Mouse (Mus musculus): ENCODE results near the gene Rora. TPM values are rescaled to one million over a fixed set of nuclear protein-coding genes. Genes with fewer than 3 reads are reported as not detected.

Rora gene
- polyA plus RNA-seq, 1 experiment from 2014 or later: 4.7 TPM

GRCm38 (mm10) chr9:68914541-68915275, 261.1 kb downstream of the Rora start:
- no peak overlapping the region for H3K9ac ChIP-seq
- H3K4me1 ChIP-seq (replicated peaks): no peaks in the 10 kb centered on the region
- no peak overlapping the region for H3K4me3 ChIP-seq (replicated peaks)
- ATAC-seq: no peak
- H3K36me3 ChIP-seq: no peaks in the 10 kb centered on the region
- H3K9me3 ChIP-seq: no peaks in the 10 kb centered on the region
- no peak overlapping the region for H3K27ac ChIP-seq
- WGBS: 90% methylated on average over 4 of the region's 4 CpGs
- H3K27me3 ChIP-seq (replicated peaks): no peaks in the 10 kb centered on the region
- H3K4me2 ChIP-seq (replicated peaks): no peak overlapping the region

GRCm38 (mm10) chr9:68916741-68917140, 263.2 kb downstream of the Rora start:
- H3K27me3 ChIP-seq (replicated peaks): no peaks in the 10 kb centered on the region
- H3K36me3 ChIP-seq: no peaks in the 10 kb centered on the region
- no peak for ATAC-seq
- H3K27ac ChIP-seq: no peak overlapping the region
- no peaks in the 10 kb centered on the region for H3K4me1 ChIP-seq (replicated peaks)
- H3K4me2 ChIP-seq (replicated peaks): no peak overlapping the region
- no peak overlapping the region for H3K9ac ChIP-seq
- H3K4me3 ChIP-seq (replicated peaks): no peak overlapping the region
- no peaks in the 10 kb centered on the region for H3K9me3 ChIP-seq
- 70% methylated on average over 1 of the region's 1 CpGs for WGBS

GRCm38 (mm10) chr9:68923128-68923601, 269.6 kb downstream of the Rora start:
- H3K9ac ChIP-seq: no peak overlapping the region
- H3K4me3 ChIP-seq (replicated peaks): no peak overlapping the region
- H3K9me3 ChIP-seq: no peaks in the 10 kb centered on the region
- H3K27me3 ChIP-seq (replicated peaks): no peaks in the 10 kb centered on the region
- no peaks in the 10 kb centered on the region for H3K4me1 ChIP-seq (replicated peaks)
- no peak overlapping the region for H3K27ac ChIP-seq
- 85% methylated on average over 12 of the region's 12 CpGs for WGBS
- H3K36me3 ChIP-seq: no peaks in the 10 kb centered on the region
- ATAC-seq: no peak
- no peak overlapping the region for H3K4me2 ChIP-seq (replicated peaks)

GRCm38 (mm10) chr9:68926406-68926805, 272.8 kb downstream of the Rora start:
- no peak for ATAC-seq
- Histone ChIP-seq H3K9ac (no peak overlapping the region), H3K4me3 (replicated peaks) (no peak overlapping the region), H3K27me3 (replicated peaks) (no peaks in the 10 kb centered on the region), H3K4me2 (replicated peaks) (no peak overlapping the region), H3K9me3 (no peaks in the 10 kb centered on the region), H3K27ac (no peak overlapping the region), H3K4me1 (replicated peaks) (0 out of 2 replicates have a peak, but pooled peaks cover 3% of the 10 kb centered on the region), H3K36me3 (no peaks in the 10 kb centered on the region)
- 89% methylated on average over 6 of the region's 6 CpGs for WGBS

- no peak overlapping the region for H3K9ac ChIP-seq
- H3K4me2 ChIP-seq (replicated peaks): no peak overlapping the region
- no peak overlapping the region for H3K4me3 ChIP-seq (replicated peaks)
- 72% methylated on average over 3 of the region's 3 CpGs for WGBS
- H3K27me3 ChIP-seq (replicated peaks): no peaks in the 10 kb centered on the region
- ATAC-seq: no peak
- H3K27ac ChIP-seq: no peak overlapping the region
- H3K9me3 ChIP-seq: no peaks in the 10 kb centered on the region
- H3K36me3 ChIP-seq: no peaks in the 10 kb centered on the region
- H3K4me1 ChIP-seq (replicated peaks): 0 out of 2 replicates have a peak, but pooled peaks cover 3% of the 10 kb centered on the region
Observed at GRCm38 (mm10) chr9:68933159-68933558, 279.6 kb downstream of the Rora start.

- no peaks in the 10 kb centered on the region for H3K27me3 ChIP-seq (replicated peaks)
- ATAC-seq: no peak
- H3K36me3 ChIP-seq: no peaks in the 10 kb centered on the region
- H3K4me3 ChIP-seq (replicated peaks): no peak overlapping the region
- H3K9ac ChIP-seq: no peak overlapping the region
- WGBS: 89% methylated on average over 4 of the region's 4 CpGs
- no peak overlapping the region for H3K4me2 ChIP-seq (replicated peaks)
- no peak overlapping the region for H3K27ac ChIP-seq
- 0 out of 2 replicates have a peak, but pooled peaks cover 3% of the 10 kb centered on the region for H3K4me1 ChIP-seq (replicated peaks)
- H3K9me3 ChIP-seq: no peaks in the 10 kb centered on the region
Observed at GRCm38 (mm10) chr9:68934238-68934637, 280.7 kb downstream of the Rora start.

GRCm38 (mm10) chr9:68935611-68936010, 282.0 kb downstream of the Rora start:
- WGBS: 51% methylated on average over 11 of the region's 11 CpGs
- Histone ChIP-seq H3K9ac (no peak overlapping the region), H3K4me3 (replicated peaks) (no peak overlapping the region), H3K36me3 (no peaks in the 10 kb centered on the region), H3K4me1 (replicated peaks) (no peaks in the 10 kb centered on the region), H3K9me3 (no peaks in the 10 kb centered on the region), H3K27me3 (replicated peaks) (no peaks in the 10 kb centered on the region), H3K4me2 (replicated peaks) (no peak overlapping the region), H3K27ac (no peak overlapping the region)
- no peak for ATAC-seq

GRCm38 (mm10) chr9:68941037-68941436, 287.5 kb downstream of the Rora start:
- H3K9me3 ChIP-seq: no peaks in the 10 kb centered on the region
- H3K27ac ChIP-seq: no peak overlapping the region

GRCm38 (mm10) chr9:68942595-68943011, 289.0 kb downstream of the Rora start:
- no peak for ATAC-seq

More at GRCm38 (mm10) chr9:68941037-68941436, 287.5 kb downstream of the Rora start:
- Histone ChIP-seq H3K4me1 (replicated peaks) (no peaks in the 10 kb centered on the region), H3K4me2 (replicated peaks) (no peak overlapping the region), H3K9ac (no peak overlapping the region), H3K36me3 (no peaks in the 10 kb centered on the region), H3K27me3 (replicated peaks) (no peaks in the 10 kb centered on the region), H3K4me3 (replicated peaks) (no peak overlapping the region)
- ATAC-seq: no peak
- 71% methylated on average over 7 of the region's 7 CpGs for WGBS

GRCm38 (mm10) chr9:68944026-68944425, 290.4 kb downstream of the Rora start:
- H3K27ac ChIP-seq: no peak overlapping the region
- no peak overlapping the region for H3K9ac ChIP-seq
- H3K27me3 ChIP-seq (replicated peaks): no peaks in the 10 kb centered on the region
- ATAC-seq: no peak
- 91% methylated on average over 3 of the region's 3 CpGs for WGBS
- H3K4me3 ChIP-seq (replicated peaks): no peak overlapping the region
- no peak overlapping the region for H3K4me2 ChIP-seq (replicated peaks)
- H3K4me1 ChIP-seq (replicated peaks): no peaks in the 10 kb centered on the region; the same call in 1 of the 2 replicates
- no peaks in the 10 kb centered on the region for H3K9me3 ChIP-seq
- H3K36me3 ChIP-seq: no peaks in the 10 kb centered on the region

More at GRCm38 (mm10) chr9:68942595-68943011, 289.0 kb downstream of the Rora start:
- Histone ChIP-seq H3K9ac (no peak overlapping the region), H3K27ac (no peak overlapping the region), H3K9me3 (no peaks in the 10 kb centered on the region), H3K36me3 (no peaks in the 10 kb centered on the region), H3K4me1 (replicated peaks) (no peaks in the 10 kb centered on the region; the same call in 1 of the 2 replicates), H3K4me3 (replicated peaks) (no peak overlapping the region), H3K4me2 (replicated peaks) (no peak overlapping the region), H3K27me3 (replicated peaks) (no peaks in the 10 kb centered on the region)
- WGBS: 73% methylated on average over 4 of the region's 4 CpGs

GRCm38 (mm10) chr9:68947707-68948106, 294.1 kb downstream of the Rora start:
- no peaks in the 10 kb centered on the region; the same call in 1 of the 2 replicates for H3K4me1 ChIP-seq (replicated peaks)
- no peak for ATAC-seq
- WGBS: 26% methylated on average over 6 of the region's 6 CpGs
- H3K27ac ChIP-seq: no peak overlapping the region
- H3K9me3 ChIP-seq: no peaks in the 10 kb centered on the region
- H3K36me3 ChIP-seq: no peaks in the 10 kb centered on the region
- H3K9ac ChIP-seq: no peak overlapping the region
- no peaks in the 10 kb centered on the region for H3K27me3 ChIP-seq (replicated peaks)
- H3K4me3 ChIP-seq (replicated peaks): no peak overlapping the region
- no peak overlapping the region for H3K4me2 ChIP-seq (replicated peaks)

GRCm38 (mm10) chr9:68948141-68948540, 294.6 kb downstream of the Rora start:
- Histone ChIP-seq H3K27ac (no peak overlapping the region), H3K27me3 (replicated peaks) (no peaks in the 10 kb centered on the region)
- WGBS: 69% methylated on average over 3 of the region's 3 CpGs

More at GRCm38 (mm10) chr9:68948141-68948540, 294.6 kb downstream of the Rora start:
- no peak for ATAC-seq
- Histone ChIP-seq H3K4me2 (replicated peaks) (no peak overlapping the region), H3K9me3 (no peaks in the 10 kb centered on the region), H3K36me3 (no peaks in the 10 kb centered on the region), H3K4me3 (replicated peaks) (no peak overlapping the region), H3K4me1 (replicated peaks) (no peaks in the 10 kb centered on the region; the same call in 1 of the 2 replicates), H3K9ac (no peak overlapping the region)
